Mouse (Mus musculus): ENCODE measurements around the gene Vmn2r41.
"Not testable (repeated sequence)": the region's sequence is repeated elsewhere in the genome, so short reads cannot be mapped to it uniquely, and the experiment has no call there.

Vmn2r41 gene

GRCm38 (mm10) chr7:8161554-8161953, at the start of gene Vmn2r41:
Gene Vmn2r41 (minus strand): TSS chr7:8161654.
- not testable (repeated sequence) for DNase-seq

DNA sequence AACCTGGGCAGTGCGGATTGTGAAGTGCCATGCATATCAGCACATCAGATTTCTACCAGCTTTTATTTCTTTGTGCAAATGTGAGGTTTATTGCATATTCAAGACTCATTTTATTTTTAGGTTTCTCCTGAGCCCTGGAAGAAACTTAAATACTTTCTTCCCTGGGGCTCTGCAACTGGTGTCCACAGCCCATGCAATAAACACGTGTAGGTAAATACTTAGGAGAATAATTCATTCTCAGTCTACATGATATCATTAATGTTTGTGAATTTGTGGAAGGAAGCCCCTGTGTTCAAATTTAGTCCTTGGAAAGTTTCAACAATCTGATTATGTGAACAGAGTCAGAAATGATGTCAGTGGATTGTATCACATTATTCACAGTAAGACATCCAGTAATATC, 38.8 kb upstream of the Vmn2r41 start, which contains the start of gene Vmn2r42:
Gene Vmn2r42 (minus strand): TSS at position 101 of the 400 bp plus-strand sequence.
- DNase-seq: not testable (repeated sequence)

GRCm38 (mm10) chr7:8092871-8093270, 68.6 kb downstream of the Vmn2r41 start:
- DNase-seq: not testable (repeated sequence)
